Mouse (Mus musculus): ENCODE measurements at regions not wholly inside any gene's neighbourhood (a gene's known extent, or its start where the extent isn't known, plus 50 kb on each side); places are given as distances from the start of the nearest gene placed in this dataset.
"Not testable (repeated sequence)": the region's sequence is repeated elsewhere in the genome, so short reads cannot be mapped to it uniquely, and the experiment has no call there.

GRCm38 (mm10) chr14:108828668-108829067, 85.3 kb downstream of the Slitrk1 start:
- DNase-seq (ENCODE audit: low read depth), result no peak

- no peak for DNase-seq (ENCODE audit: low read depth)
Measured at GRCm38 (mm10) chr14:108821539-108821938, 92.4 kb downstream of the Slitrk1 start.

GRCm38 (mm10) chr14:108819370-108819769, 94.6 kb downstream of the Slitrk1 start:
- no peak for DNase-seq (ENCODE audit: low read depth)

- DNase-seq (ENCODE audit: low read depth), result no peak
Measured at GRCm38 (mm10) chr14:108805394-108805982, 108.5 kb downstream of the Slitrk1 start.

- no peak for DNase-seq (ENCODE audit: low read depth)
Measured at GRCm38 (mm10) chr14:108798884-108799283, 115.1 kb downstream of the Slitrk1 start.

- no peak for DNase-seq (ENCODE audit: low read depth)
Measured at GRCm38 (mm10) chr14:108792445-108792844, 121.5 kb downstream of the Slitrk1 start.

GRCm38 (mm10) chr14:108791296-108791695, 122.7 kb downstream of the Slitrk1 start:
- peak; percentile 10 for DNase-seq (ENCODE audit: low read depth)

- DNase-seq (ENCODE audit: low read depth), result no peak
Measured at GRCm38 (mm10) chr14:108748730-108749129, 165.2 kb downstream of the Slitrk1 start.

GRCm38 (mm10) chr14:108711811-108712210, 202.1 kb downstream of the Slitrk1 start:
- no peak for DNase-seq (ENCODE audit: low read depth)

- DNase-seq (ENCODE audit: low read depth), result no peak
Measured at GRCm38 (mm10) chr14:108709101-108709631, 204.8 kb downstream of the Slitrk1 start.

GRCm38 (mm10) chr14:108704662-108705061, 209.3 kb downstream of the Slitrk1 start:
- DNase-seq (ENCODE audit: low read depth), result not testable (repeated sequence)

GRCm38 (mm10) chr14:108664864-108665263, 249.1 kb downstream of the Slitrk1 start:
- no peak for DNase-seq (ENCODE audit: low read depth)

- DNase-seq (ENCODE audit: low read depth), result no peak
Measured at GRCm38 (mm10) chr14:108638291-108638690, 275.7 kb downstream of the Slitrk1 start.

GRCm38 (mm10) chr14:108635266-108635665, 278.7 kb downstream of the Slitrk1 start:
- no peak for DNase-seq (ENCODE audit: low read depth)

- DNase-seq (ENCODE audit: low read depth), result no peak
Measured at GRCm38 (mm10) chr14:108610028-108610427, 303.9 kb downstream of the Slitrk1 start.

All from gonadal fat pad, adult 2 months (tissue).